Mouse (Mus musculus): ENCODE results near the gene Zfp362. TPM values are rescaled to one million over a fixed set of nuclear protein-coding genes. Genes with fewer than 3 reads are reported as not detected.
A peak's percentile ranks its signal among the peaks of the same experiment; 100 is the strongest.

Zfp362 gene
- 1 to 10 TPM; 9.9 TPM for total RNA-seq (2021)
- long read RNA-seq, experiment 1, partial matches to known transcripts: 1 of 6 reads
- long read RNA-seq, experiment 1, other reads (novel, unspliced or antisense): 1 of 6 reads
- long read RNA-seq, experiment 2, partial matches to known transcripts: 0 of 2 reads
- long read RNA-seq, experiment 2, other reads (novel, unspliced or antisense): 2 of 2 reads

- peak; percentile 58 to 59 for DNase-seq
Measured at GRCm38 (mm10) chr4:128806043-128806826, at the start of gene Zfp362. Gene Zfp362 (minus strand): TSS chr4:128806045.

DNA sequence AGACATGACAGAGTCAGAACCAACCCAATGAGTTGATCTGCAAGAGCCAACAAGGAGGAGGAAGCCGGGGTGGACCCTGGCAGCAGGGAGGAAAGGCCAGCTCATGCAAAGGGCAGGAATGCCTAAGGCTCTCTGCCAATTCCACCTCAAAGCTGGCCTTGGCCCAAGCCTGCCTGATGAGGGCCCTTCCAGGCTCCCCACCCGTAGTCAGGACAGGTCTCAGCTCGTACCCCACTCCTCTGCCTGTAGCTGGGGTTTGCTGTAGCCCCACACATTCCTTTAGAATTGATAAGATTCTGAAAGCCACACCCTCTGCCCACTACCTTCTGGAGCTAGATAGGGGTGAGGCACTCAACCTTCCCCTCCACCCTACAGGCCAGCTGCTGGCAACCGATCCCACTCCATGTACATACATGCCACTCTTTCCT lies 49.8 kb upstream of the Zfp362 start:
- peak; percentile 52 to 56 for DNase-seq

DNA sequence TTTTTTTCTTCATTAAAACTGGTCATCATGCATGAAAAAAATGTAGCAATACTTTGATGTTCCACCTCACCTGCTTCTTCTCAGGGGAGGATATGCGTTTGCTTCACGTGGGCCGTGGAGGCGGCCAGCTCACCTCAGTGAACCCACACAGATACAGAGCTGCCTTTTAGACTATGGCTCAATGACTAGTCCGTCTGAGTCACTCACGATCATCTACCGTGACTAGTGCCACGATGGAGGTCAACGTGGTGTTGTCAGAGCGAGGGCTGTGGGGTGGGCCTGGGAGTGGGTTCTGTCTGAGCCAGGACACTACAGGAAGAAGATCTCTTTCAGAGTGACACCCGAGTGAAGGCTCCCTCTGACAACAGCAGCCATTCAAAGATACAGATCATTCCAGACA lies 47.3 kb upstream of the Zfp362 start:
- no peak for DNase-seq

DNA sequence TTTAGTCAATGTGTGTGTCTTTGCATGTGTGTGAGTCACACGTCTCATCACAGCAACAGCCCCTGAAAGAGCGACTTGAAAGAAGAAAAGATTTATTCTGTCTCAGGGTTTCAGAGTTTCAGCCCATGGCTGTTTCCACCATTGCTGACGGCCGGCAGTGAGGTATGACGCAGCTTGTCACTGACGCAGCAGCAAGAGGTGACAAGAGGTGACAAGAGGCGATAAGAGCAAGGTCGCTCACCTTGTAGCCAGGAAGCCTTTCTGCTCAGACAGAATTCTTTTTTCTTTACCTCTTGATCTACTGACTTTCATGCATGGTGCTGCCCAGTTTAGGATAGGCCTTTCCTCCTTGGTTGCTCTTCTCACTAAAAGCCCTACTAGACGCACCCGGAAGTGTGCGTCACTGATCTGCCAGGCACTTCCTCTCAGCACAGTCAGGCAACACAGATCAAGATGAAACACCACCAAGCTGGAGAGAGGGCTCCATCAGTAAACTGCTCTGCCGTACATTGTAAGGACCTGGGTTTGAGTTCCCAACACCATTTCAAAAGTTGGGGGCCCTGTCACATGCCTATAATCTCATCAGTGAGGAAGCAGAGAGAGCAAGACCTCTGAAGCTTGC lies 46.5 kb upstream of the Zfp362 start:
- no peak for DNase-seq

GRCm38 (mm10) chr4:128849686-128850085 lies 43.8 kb upstream of the Zfp362 start:
- no peak for DNase-seq

GRCm38 (mm10) chr4:128848961-128849360 lies 43.1 kb upstream of the Zfp362 start:
- DNase-seq: no peak

DNA sequence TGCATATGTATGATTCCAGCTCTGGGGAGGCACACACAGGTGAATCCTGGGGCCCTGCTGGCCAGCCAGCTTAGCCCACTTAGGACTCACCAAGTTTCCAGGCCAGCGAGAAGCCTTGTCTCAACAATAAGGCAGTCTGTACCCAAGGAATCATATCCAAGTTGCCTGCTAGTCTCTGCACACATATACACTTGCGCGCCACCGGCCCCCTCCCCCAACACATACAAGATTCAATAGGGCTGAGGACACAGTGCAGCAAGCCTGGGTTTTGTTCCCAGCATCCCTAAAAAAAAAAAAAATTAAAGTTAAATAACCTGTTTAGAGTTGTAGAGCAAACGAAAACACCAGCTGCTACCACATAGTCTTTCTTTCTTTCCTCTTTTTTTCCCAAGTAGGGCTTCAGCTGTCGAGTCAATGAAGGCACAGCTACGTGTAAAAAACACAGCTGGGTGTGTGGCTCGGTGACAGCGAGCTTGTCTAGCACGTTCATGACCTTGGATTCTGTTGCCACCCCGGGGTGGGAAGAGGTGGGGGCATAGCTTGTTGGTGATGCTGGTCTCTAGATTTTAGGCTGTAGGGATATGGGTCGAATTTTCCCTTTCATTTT lies 39.6 kb upstream of the Zfp362 start:
- no peak for DNase-seq

- DNase-seq: no peak
Measured at GRCm38 (mm10) chr4:128844566-128844965, 38.7 kb upstream of the Zfp362 start.

DNA sequence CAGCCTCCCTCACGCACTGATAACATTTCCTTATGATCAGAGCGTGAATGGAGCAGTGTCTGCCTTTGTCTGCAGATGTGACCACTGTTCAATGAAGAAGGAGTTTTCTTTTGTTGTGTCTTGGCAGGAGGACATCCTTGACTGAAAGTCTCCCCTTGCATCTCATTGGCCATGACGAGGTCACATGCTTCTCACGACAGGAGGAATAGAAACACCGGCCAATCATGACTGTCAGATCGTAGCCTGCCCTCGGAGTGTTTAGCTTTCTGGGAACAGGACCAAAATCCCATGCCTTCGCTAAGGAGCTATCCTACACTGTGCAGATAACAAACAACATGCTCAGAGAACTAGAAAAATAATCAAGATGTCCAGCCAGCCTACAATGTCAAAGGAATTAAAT lies 35.4 kb upstream of the Zfp362 start:
- DNase-seq: no peak

DNA sequence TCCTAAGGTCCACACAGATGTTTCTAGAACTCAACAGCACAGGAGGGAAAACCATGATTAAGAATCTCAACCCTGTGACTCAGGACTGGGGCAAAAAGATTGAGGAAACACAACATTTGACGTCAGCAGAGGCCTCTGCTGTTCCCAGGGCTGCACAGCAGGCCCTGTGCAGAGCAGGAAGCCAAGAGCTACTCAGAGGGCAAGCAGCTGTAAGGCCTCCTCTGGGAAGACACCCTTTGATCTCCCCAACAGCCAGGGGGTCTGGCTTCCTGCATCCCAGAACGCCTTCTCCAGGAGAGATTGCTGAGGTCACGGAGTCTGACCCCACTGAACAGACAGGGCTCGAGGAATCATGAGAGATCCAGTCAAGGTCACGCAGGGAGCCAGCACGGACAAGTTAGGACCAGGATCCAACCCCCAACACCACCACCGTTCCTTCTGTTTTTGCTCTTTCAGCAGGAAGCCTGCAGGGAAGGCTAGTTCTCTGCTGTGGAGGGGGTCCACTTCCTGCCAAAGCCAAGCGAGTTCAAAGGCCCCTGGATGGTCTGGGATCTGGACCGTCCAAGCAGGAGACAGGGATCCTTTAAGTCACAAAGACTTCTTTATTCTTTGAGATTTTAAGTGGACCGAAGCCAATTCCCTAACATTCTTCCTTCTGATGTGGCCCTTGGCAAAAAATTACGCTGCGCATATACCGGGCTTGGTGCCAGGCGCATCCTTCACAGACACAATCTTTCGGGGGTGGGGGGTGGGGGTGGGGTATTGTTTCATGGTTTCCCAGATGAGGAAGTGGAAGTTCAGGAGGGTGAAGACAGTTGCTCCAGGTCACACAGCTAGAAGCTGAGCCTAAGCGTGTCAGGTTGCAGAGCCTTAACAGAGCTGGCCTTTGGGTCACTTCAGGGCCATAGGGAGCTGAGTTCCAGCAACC lies 34.2 kb upstream of the Zfp362 start:
- peak; percentile 48 to 65 for DNase-seq

DNA sequence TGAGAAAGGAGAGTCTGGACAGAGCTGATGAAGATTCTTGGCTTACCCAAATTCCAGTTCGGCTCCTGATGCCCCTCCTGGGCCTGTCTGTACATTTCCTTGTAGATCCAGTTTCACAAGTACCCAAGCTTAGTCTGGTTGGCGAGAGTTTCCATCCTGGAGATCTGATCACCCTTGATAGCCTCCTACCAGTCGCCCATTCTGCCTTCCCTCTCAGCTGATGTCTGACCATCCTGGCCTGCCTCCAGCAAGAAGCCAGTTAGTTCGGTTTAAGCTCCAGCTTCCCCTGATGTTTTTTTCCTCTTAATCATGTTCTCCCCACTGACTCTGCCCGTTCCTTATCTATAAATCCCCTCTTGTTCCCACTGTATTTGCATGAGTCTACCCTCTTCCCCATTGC lies 32.4 kb upstream of the Zfp362 start:
- no peak for DNase-seq

DNA sequence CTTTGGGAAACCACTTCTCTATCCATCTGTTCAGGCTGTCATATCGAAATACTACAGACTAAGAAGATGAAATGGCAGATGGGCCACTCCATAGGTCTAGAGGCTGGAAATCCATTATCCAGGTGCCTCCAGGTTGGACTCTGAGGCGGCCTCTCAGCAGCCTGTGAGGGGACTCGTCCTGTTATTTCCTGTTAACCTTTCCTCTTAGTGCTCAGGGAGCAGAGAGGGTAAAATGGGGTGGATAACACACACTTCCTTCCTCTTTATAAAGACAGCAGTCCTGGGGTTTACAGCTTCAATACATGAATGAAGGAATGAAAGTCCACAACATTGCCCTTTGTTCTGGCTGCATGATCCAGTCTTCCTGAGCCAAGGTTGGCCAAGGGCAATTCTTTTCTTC lies 18.3 kb upstream of the Zfp362 start:
- no peak for DNase-seq

GRCm38 (mm10) chr4:128820568-128820967 lies 14.7 kb upstream of the Zfp362 start:
- no peak for DNase-seq

DNA sequence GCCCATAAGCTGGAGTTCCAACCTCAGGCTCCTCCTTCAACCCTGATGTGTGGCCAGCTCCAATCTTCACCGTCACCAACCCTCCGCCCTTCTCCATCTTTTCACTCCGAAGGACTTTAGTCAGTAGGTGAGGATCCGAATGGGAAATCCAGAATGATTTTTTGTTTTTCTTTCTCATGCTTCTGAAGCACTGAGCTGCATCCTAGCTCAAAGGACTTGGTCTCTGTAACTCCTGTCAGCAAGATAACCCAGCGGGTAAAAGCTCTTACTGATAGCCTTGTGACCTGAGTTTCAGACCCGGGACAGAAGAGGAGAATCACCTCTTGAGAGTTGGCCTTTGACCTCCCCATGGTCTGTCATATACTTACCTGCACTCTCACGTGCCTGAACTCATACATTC lies 11.2 kb upstream of the Zfp362 start:
- DNase-seq: no peak

- DNase-seq: peak; percentile 88 to 92
Measured at GRCm38 (mm10) chr4:128811382-128812056, 5.7 kb upstream of the Zfp362 start.

DNA sequence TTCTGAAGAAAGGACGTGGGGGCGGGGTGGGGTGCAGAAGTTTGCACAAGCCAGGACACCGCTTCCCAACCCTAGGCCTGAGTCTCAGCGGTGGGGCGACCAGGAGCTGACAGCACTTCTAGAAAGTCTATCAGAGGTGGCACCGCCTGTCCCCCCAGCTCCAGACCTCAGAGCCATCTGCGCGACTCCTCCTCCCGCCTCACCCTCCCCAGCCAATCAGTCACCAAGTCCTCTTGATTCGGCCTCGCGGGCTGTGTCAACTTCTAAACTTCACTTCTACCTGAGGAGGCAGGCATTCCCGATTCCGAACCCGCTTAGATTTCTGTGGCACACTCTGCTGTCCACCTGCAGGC lies 958 bp upstream of the Zfp362 start:
- peak; percentile 71 to 76 for DNase-seq

GRCm38 (mm10) chr4:128805150-128806042 lies 449 bp downstream of the Zfp362 start:
- peak; percentile 24 to 60 for DNase-seq

- peak in 1 of 2 experiments; percentile 28 for DNase-seq
Measured at GRCm38 (mm10) chr4:128804426-128805149, 1.3 kb downstream of the Zfp362 start.

GRCm38 (mm10) chr4:128803569-128803968 lies 2.3 kb downstream of the Zfp362 start:
- DNase-seq: no peak
